Mouse (Mus musculus): Measurements from ENCODE around the gene Vmn2r109. TPM values are rescaled to one million over a fixed set of nuclear protein-coding genes. Genes with fewer than 3 reads are reported as not detected.

Gene Vmn2r109
- polyA plus RNA-seq (2014; fragmentation: Illumina TruSeq; extraction: RNeasy Lipid Tissue Mini Kit (QIAGEN cat#74804); ENCODE audit: low replicate concordance): not detected

GRCm38 (mm10) chr17:20564656-20565055 is at the start of gene Vmn2r109:
Gene Vmn2r109 (minus strand): TSS chr17:20564756.

GRCm38 (mm10) chr17:20596323-20596722 is 31.8 kb upstream of the Vmn2r109 start, which contains the start of gene Vmn2r110:
Gene Vmn2r110 (minus strand): TSS chr17:20596423.

GRCm38 (mm10) chr17:20497858-20498257 is 66.7 kb downstream of the Vmn2r109 start, which contains the start of gene Vmn1r225:
Gene Vmn1r225 (plus strand): TSS chr17:20498158.

Other genes with a start within 250 kb of the Vmn2r109 start
- gene Vmn2r107, start 219.5 kb downstream of the Vmn2r109 start, polyA plus RNA-seq (2014; fragmentation: Illumina TruSeq; extraction: RNeasy Lipid Tissue Mini Kit (QIAGEN cat#74804); ENCODE audit: low replicate concordance): not detected
- gene Vmn1r224, start 150.6 kb downstream of the Vmn2r109 start, polyA plus RNA-seq (2014; fragmentation: Illumina TruSeq; extraction: RNeasy Lipid Tissue Mini Kit (QIAGEN cat#74804); ENCODE audit: low replicate concordance): not detected
- not detected for gene Vmn2r108, start 83.4 kb downstream of the Vmn2r109 start, polyA plus RNA-seq (2014; fragmentation: Illumina TruSeq; extraction: RNeasy Lipid Tissue Mini Kit (QIAGEN cat#74804); ENCODE audit: low replicate concordance)
- not detected for gene Vmn1r225, start 66.6 kb downstream of the Vmn2r109 start, polyA plus RNA-seq (2014; fragmentation: Illumina TruSeq; extraction: RNeasy Lipid Tissue Mini Kit (QIAGEN cat#74804); ENCODE audit: low replicate concordance)
- gene Vmn2r110, start 31.7 kb upstream of the Vmn2r109 start, polyA plus RNA-seq (2014; fragmentation: Illumina TruSeq; extraction: RNeasy Lipid Tissue Mini Kit (QIAGEN cat#74804); ENCODE audit: low replicate concordance): not detected
- not detected for gene Fpr-rs3, start 60.1 kb upstream of the Vmn2r109 start, polyA plus RNA-seq (2014; fragmentation: Illumina TruSeq; extraction: RNeasy Lipid Tissue Mini Kit (QIAGEN cat#74804); ENCODE audit: low replicate concordance)
- gene Vmn1r226, start 118.1 kb upstream of the Vmn2r109 start, polyA plus RNA-seq (2014; fragmentation: Illumina TruSeq; extraction: RNeasy Lipid Tissue Mini Kit (QIAGEN cat#74804); ENCODE audit: low replicate concordance): not detected
- not detected for gene Vmn1r227, start 165.1 kb upstream of the Vmn2r109 start, polyA plus RNA-seq (2014; fragmentation: Illumina TruSeq; extraction: RNeasy Lipid Tissue Mini Kit (QIAGEN cat#74804); ENCODE audit: low replicate concordance)
- not detected for gene Vmn1r228, start 221.4 kb upstream of the Vmn2r109 start, polyA plus RNA-seq (2014; fragmentation: Illumina TruSeq; extraction: RNeasy Lipid Tissue Mini Kit (QIAGEN cat#74804); ENCODE audit: low replicate concordance)
- not detected for gene Vmn1r229, start 246.8 kb upstream of the Vmn2r109 start, polyA plus RNA-seq (2014; fragmentation: Illumina TruSeq; extraction: RNeasy Lipid Tissue Mini Kit (QIAGEN cat#74804); ENCODE audit: low replicate concordance)

Measured in small intestine, adult 10 weeks (tissue).